Mouse (Mus musculus): ENCODE data around the gene Olfr103.

Gene Olfr103

DNA sequence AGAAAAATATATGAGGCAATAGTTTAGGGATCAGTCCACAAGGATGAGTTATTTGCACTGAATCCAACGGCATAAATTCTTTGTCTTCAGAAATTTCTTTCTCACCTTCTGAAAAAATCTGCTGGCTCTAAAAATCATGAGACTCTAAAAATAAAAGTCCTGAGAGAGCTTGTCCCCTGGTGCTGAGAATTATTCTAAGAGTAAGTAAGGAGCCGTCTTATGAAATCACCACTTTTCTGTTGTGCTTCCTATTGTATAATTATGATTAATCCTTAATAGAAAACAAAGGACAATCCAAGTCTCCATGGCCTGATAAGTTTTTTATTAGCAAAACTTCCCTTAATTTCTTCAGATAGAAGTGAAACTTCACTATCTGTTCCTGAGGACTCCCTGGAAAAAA lies at the start of gene Olfr103:
Gene Olfr103 (minus strand): TSS at position 101 of the 400 bp plus-strand sequence.
- DNase-seq = no peak

DNA sequence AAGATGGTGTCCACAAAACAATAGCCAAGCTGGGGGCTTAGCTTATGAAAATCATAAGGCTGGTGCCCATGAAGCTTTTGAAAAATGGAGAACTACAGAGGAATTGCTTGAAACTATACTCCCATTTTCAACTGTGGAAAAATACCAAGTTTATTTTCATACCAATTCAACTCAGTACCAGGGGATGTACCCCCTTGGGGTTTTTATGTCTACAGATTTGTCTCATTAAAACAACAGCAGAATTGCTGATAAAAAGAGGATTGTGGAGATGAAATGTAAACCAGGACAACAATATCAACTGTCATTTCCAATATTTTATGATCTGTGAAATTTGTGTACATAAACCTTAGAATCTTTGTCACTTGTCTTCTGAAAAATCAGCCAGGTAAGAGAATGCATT lies 39.2 kb upstream of the Olfr103 start, which contains the start of gene Olfr105-ps:
Gene Olfr105-ps (plus strand): TSS at position 301 of the 400 bp plus-strand sequence.
- no peak for DNase-seq

DNA sequence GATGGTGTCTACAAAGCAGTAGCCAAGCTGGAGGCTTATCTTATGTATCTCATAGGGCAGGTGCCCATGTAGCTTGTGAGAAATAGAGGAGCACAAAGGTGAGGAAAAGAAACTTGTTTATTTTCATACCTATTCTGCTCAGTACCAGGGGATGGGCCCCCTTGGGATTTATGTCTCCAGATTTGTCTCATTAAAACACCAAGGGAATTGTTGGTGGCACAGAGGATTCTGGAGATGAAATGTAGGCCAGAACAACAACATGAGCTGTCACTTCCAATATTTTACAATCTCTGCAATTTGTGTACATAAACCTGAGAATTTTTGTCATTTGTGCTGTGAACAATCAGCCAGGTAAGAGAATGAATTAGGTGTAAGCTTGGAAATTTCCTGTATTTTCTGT lies 19.8 kb upstream of the Olfr103 start, which contains the start of gene Olfr104-ps:
Gene Olfr104-ps (plus strand): TSS at position 301 of the 400 bp plus-strand sequence.
- no peak for DNase-seq

DNA sequence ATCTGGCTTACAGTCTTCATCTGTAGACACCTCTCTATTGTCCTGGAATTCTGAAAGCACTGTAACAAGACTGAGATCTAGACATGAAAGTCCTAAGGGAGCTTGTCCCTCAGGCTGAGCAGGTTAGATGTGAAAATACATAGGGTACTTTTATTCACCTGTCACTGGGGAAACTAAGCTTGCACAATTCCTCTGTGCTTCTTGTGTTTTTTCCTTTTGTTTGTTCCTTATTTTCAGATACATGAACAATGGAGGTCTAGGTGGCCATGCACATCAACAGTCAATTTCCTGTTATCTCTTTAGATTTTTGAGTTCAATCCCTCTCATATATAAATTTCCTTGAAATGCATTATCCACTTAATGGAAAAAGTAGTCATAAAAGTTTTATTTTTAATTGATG lies 22.5 kb downstream of the Olfr103 start, which contains the start of gene Olfr102:
Gene Olfr102 (minus strand): TSS at position 101 of the 400 bp plus-strand sequence.
- no peak for DNase-seq

DNA sequence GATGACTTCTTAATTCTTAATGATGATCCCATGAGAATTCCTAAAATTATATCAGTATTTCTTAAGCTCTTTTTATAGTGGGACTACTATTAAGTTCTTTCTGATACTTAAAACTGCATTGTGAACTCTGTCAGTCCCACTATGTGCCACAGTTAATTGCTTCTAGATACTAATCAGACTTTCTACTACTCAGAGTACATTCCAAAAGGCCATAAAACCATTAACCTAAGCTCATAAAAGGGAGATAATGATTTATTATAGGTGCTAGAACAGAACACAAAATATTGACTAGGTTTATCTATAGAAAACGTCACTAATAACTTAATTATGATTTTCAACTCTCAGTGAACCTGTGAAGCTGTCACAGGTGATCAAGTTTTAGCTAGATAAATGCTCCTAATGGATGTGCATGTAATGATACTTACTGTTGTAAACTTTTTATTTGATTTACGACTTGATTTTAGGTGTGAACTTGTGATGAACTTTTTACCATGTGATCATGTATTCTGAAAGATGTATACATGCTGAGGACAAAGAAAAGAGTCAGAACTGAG lies 29.3 kb downstream of the Olfr103 start:
- DNase-seq = no peak

DNA sequence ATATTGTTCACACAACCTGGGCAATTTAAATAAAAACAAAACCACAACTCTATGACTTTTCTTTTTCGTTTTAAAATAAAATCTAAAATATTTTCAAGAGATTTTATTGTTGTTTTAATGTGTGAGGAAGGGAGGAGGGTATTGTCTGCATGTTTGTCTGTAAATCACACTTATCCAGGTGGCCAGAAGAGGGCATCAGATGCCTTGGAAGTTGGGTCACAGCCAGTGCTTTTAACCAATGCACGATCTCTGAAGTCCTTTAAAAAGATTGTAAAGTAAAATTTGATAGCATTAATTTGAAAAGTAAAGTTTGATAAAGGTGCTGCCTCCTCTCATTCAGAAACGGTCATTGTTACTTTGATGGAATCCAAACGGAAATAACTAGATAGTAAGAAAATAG lies 31.0 kb downstream of the Olfr103 start:
- DNase-seq = no peak

DNA sequence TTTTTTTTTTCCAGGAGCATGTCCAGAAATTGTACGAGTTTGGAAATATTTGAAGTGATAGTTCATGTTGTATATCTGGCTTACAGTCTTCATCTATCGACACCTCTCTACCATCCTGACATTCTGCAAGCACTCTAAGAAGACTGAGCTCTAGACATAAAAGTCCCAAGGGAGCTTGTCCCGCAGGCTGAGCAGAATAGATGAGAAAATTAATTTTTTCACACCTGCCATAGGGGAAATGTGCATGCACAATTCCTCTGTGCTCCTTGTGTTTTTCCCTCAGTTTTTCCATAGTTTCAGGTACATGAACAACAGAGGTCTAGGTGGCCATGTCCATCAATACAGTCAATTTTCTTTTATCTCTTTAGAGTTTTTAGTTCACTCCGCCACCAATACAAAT lies 35.3 kb downstream of the Olfr103 start, which contains the start of gene Olfr101:
Gene Olfr101 (minus strand): TSS at position 101 of the 400 bp plus-strand sequence.
- DNase-seq = no peak
